14 mouse cellular contexts compared by ENCODE assay signal in the genomic region with DNA sequence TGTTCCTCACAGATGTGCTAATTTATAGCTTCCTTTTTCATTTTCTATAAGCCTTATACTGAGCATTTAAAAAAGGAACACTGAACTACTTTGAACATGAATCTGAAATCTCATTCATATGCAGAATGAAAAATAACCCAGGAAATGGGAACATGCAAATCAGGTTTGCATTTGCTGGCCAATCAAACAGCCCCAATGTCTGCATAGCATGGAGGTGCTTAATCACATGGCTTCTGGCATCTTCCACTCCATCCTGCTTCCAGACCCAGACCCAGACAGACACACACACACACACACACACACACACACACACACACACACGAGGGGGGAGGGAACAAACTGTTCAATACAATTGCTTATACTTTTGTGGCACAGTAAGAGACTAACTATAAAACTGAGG.
"Had no signal": no experiment of that assay in that cellular context is flagged by ENCODE, and none has a peak within 500 bp of the region (broad histone marks: within the 10 kb centered on the region; RNA-seq: fewer than 3 reads in every experiment).

No protein-coding gene starts in this region.

- DNase-seq: gastrocnemius, postnatal 14 days; gastrocnemius, postnatal 36 days; heart, adult 11 months; heart, adult 2 months; heart, postnatal 14 days; heart, postnatal 36 days; kidney, adult 11 months; kidney, adult 2 months; kidney, adult 9 months; kidney, postnatal 14 days; kidney, postnatal 36 days; layer of hippocampus, adult 9-11 months; layer of hippocampus, postnatal 36 days; left cerebral cortex, postnatal 4 days had no signal
